Mouse (Mus musculus) CD4-positive, CD25-positive, alpha-beta regulatory T cell, adult 2 months (primary cell): ENCODE data around the gene Suclg2.

Experiments
- DNase-seq: peaks from one replicate; pipeline ENCODE4 v3.0.0-alpha.2; 2012; ENCODE audit warnings: low read depth, low spot score

Suclg2 gene

DNA sequence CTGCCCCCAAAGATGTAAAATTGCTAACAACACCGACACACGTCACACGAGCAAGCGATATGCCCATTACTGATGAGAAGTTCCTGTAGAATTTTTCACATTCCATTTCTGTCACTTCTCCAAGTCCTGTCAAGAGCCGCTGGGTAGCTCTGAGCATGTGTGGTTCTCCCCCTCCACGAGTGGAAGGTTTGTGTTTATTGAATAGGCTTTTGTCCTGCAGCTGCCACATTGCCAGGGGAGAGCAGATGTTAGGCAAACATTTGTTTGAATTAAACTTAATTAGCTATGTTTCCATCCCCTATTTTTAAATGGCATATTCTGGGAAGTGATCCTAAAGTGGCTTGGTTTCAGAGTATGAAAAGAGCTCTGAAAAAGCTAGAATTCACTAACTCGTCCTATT is 249.1 kb downstream of the Suclg2 start:
- DNase-seq = no peak

DNA sequence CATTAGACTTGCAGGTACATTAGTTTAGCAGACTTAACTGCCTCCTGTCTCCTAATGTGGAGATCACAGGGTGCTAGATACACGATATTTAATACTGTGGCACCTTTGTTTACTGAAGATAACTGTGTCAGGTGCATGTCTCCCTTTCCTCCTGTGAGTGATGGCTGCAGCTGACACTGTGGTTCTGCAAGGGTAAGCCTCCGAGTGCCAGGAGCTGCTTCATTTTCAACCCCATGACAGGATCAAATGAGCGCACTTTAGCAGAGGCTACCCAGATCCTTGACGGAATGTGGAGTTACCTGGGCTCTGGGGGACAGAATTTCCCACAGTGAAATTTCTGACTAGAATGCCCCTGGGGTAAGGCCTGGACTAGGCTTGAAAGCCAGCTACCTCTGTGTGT is 253.3 kb downstream of the Suclg2 start:
- DNase-seq = no peak

DNA sequence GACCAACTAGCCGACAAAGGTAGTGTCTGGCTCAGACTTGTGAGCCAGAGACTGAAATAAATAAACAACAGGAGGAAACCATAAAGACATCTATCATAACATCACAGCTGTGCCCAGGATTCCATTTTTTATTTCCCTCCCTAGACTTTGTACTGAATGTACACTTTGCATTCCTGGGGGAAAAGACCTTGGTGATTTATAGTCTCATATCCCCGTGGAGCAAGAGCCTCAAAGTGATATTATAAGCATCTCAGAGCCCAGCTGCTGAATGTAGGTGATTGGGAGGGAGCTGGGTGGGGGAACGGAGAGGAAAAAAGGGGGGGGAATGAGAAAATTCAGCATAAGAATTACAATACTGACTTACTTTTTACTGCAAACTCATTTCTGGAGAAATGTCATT is 259.2 kb downstream of the Suclg2 start:
- no peak for DNase-seq

DNA sequence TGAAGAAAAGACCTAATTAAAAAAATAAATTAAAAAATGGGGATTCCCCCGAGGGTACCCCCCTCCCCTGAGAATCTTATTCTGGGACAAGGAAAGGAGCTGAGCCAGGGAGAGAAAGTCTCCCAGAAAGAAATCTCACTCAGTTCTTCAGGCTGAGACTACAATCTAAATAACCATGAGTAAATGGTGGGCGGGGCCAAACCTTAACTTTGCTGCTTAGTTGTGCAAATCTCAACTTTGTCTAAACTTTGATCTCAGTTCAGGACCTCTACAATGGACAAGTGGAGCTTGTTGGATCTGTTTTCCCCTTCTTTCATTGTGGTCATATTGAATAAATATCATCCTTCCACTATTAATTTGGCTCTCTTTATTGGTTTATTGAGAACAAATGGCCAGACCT is 272.4 kb downstream of the Suclg2 start:
- DNase-seq = no peak

DNA sequence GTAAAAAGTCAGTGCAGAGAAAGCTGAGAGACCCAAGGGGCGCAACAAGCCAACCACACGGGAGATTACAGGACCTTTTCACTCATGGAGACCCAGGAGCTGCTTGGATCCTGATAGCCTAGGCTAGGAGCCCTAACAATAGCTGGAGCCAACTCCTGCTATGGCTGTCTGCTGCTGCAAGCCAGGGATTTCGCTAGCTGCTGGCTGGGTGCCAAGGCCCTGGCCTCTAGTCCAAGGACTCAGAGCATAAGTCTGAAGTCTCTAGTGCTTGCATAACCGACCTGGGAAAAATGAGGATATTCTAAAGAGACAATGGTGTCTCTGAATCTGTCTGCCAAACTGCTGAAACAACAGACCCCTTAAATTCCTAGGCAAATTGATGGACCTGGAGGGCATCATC is 273.6 kb downstream of the Suclg2 start:
- DNase-seq = no peak
